ENCODE assay signal across 9 mouse cellular contexts in the genomic region with DNA sequence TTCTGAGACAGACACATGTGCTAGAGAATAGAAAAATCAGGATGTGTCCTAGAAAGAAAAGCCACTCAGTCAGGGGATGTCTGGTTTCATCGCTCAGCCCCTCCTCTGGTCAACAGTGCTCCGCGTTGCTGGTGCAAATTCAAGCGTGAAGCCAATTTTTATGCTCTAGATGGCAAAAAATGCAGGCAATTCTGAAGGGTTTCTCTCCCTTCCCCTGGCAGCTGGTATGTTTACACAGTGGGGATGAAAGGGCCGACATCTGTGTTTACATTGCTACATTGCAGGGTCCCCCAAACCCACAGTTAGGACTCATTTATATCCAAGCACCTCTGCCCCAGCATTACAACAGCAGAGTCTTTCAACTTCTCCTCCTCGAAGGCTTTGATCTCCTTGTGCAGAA.
DNase-seq lines count a peak whose midpoint lies in the region; ATAC-seq and TF ChIP-seq lines count a peak whose summit lies in the region.
"Had no signal": no experiment of that assay in that cellular context is flagged by ENCODE, and none has a peak within 500 bp of the region (broad histone marks: within the 10 kb centered on the region; RNA-seq: fewer than 3 reads in every experiment).

No protein-coding gene starts in this region.

- intact Hi-C loops in heart, postnatal 10 days (cut with DNase I): no loop called here

- peak overlapping the region; percentile 59 for H3K27ac ChIP-seq in lung, embryonic 16.5 days (ENCODE audit: low read length)
- H3K27ac ChIP-seq in embryonic facial prominence, embryonic 15.5 days (replicated peaks): 0 out of 2 replicates have a peak overlapping the region, but pooled peaks have one; percentile 1
- no peak overlapping the region for H3K27ac ChIP-seq in lung, postnatal 0 days (ENCODE audit: low read length)
- H3K27ac ChIP-seq: liver, embryonic 15.5 days had no signal

- peak; percentile 99 for ATAC-seq in lung, embryonic 16.5 days (ENCODE audit: low read depth)
- 0 out of 2 replicates have a peak, but pooled peaks have one; percentile 7 for ATAC-seq in embryonic facial prominence, embryonic 15.5 days (ENCODE audit: insufficient number of reproducible peaks, low FRiP score, low TSS enrichment, low read depth)
- peak; percentile 57 for ATAC-seq in lung, postnatal 0 days

- H3K9ac ChIP-seq in lung, embryonic 16.5 days (ENCODE audit: low read length): no peak overlapping the region
- H3K9ac ChIP-seq in embryonic facial prominence, embryonic 15.5 days: no peak overlapping the region
- H3K9ac ChIP-seq in lung, postnatal 0 days (replicated peaks; ENCODE audit: low read depth): no peak overlapping the region
- H3K9ac ChIP-seq: liver, embryonic 15.5 days had no signal

- H3K27me3 ChIP-seq in lung, embryonic 16.5 days (ENCODE audit: control insufficient read depth, insufficient read depth, low read depth, low read length): no peaks in the 10 kb centered on the region
- no peaks in the 10 kb centered on the region for H3K27me3 ChIP-seq in embryonic facial prominence, embryonic 15.5 days
- no peaks in the 10 kb centered on the region for H3K27me3 ChIP-seq in lung, postnatal 0 days (replicated peaks; ENCODE audit: insufficient read depth, low read length)
- H3K27me3 ChIP-seq: liver, embryonic 15.5 days had no signal

- DNase-seq in lung, postnatal 25 days (ENCODE audit: low spot score): no peak
- DNase-seq in lung, postnatal 0 days (ENCODE audit: low spot score): peak; percentile 21
- peak; percentile 93 for DNase-seq in retina, postnatal 1 day
- DNase-seq in B cell, adult 2 months: no peak
- no peak for DNase-seq in spleen, adult 12 weeks (ENCODE audit: low spot score)
- DNase-seq in heart, postnatal 10 days: no peak

- 0 out of 2 replicates have a peak, but pooled peaks have one; percentile 22 for TF ChIP-seq EP300 in lung, postnatal 0 days (IDR thresholded peaks at IDR 0.05)

- no peaks in the 10 kb centered on the region for H3K36me3 ChIP-seq in lung, embryonic 16.5 days (ENCODE audit: control insufficient read depth, insufficient read depth, low read length)
- H3K36me3 ChIP-seq in embryonic facial prominence, embryonic 15.5 days: no peaks in the 10 kb centered on the region
- H3K36me3 ChIP-seq in lung, postnatal 0 days (ENCODE audit: insufficient read depth, low read length): no peaks in the 10 kb centered on the region
- H3K36me3 ChIP-seq: liver, embryonic 15.5 days had no signal

- H3K4me3 ChIP-seq in lung, embryonic 16.5 days (ENCODE audit: low read length): no peak overlapping the region
- no peak overlapping the region for H3K4me3 ChIP-seq in embryonic facial prominence, embryonic 15.5 days (replicated peaks)
- H3K4me3 ChIP-seq in lung, postnatal 0 days (ENCODE audit: low read depth, low read length): no peak overlapping the region
- H3K4me3 ChIP-seq: liver, embryonic 15.5 days had no signal

- TF ChIP-seq CTCF in lung, postnatal 0 days (IDR thresholded peaks at IDR 0.05): no peak

- H3K4me2 ChIP-seq in lung, embryonic 16.5 days (ENCODE audit: low read depth, low read length): no peak overlapping the region
- H3K4me2 ChIP-seq in embryonic facial prominence, embryonic 15.5 days (replicated peaks): no peak overlapping the region
- H3K4me2 ChIP-seq in lung, postnatal 0 days (replicated peaks; ENCODE audit: low read depth, low read length): no peak overlapping the region
- H3K4me2 ChIP-seq: liver, embryonic 15.5 days had no signal

- no peaks in the 10 kb centered on the region for H3K9me3 ChIP-seq in lung, embryonic 16.5 days (ENCODE audit: control insufficient read depth, low read length)
- H3K9me3 ChIP-seq in embryonic facial prominence, embryonic 15.5 days (replicated peaks): no peaks in the 10 kb centered on the region
- no peaks in the 10 kb centered on the region for H3K9me3 ChIP-seq in lung, postnatal 0 days (ENCODE audit: low read length)
- H3K9me3 ChIP-seq: liver, embryonic 15.5 days had no signal

- 9% methylated on average over 6 of the region's 6 CpGs for WGBS in lung, embryonic 16.5 days
- WGBS in embryonic facial prominence, embryonic 15.5 days: 28% methylated on average over 6 of the region's 6 CpGs
- 11% methylated on average over 6 of the region's 6 CpGs for WGBS in lung, postnatal 0 days

- peaks cover 11% of the 10 kb centered on the region for H3K4me1 ChIP-seq in lung, embryonic 16.5 days (replicated peaks; ENCODE audit: control insufficient read depth, insufficient read depth, low read length)
- H3K4me1 ChIP-seq in embryonic facial prominence, embryonic 15.5 days: 0 out of 2 replicates have a peak, but pooled peaks cover 5% of the 10 kb centered on the region
- H3K4me1 ChIP-seq in lung, postnatal 0 days (ENCODE audit: insufficient read depth, low read depth, low read length): peaks cover 3% of the 10 kb centered on the region; the same call in 1 of the 2 replicates
- H3K4me1 ChIP-seq: liver, embryonic 15.5 days had no signal

Comparison
In these comparisons a context has a peak if more than half of its experiments do, and no peak if none do; other contexts are left out.
1. DNase-seq: peak in lung, postnatal 0 days (single experiment) and retina, postnatal 1 day (single experiment); none in lung, postnatal 25 days (single experiment), B cell, adult 2 months (0 of 2), spleen, adult 12 weeks (single experiment) and heart, postnatal 10 days (0 of 2).
2. ATAC-seq: peak in every context shown above with its lines; median percentile 99 in lung, embryonic 16.5 days; 57 in lung, postnatal 0 days; 7 in embryonic facial prominence, embryonic 15.5 days.